Mouse (Mus musculus) heart, embryonic 13.5 days (tissue): Measurements from ENCODE around the gene Sez6l. TPM values are rescaled to one million over a fixed set of nuclear protein-coding genes. Genes with fewer than 3 reads are reported as not detected.
"Not testable (repeated sequence)": the region's sequence is repeated elsewhere in the genome, so short reads cannot be mapped to it uniquely, and the experiment has no call there.

ENCODE experiments used
- ATAC-seq: fragments of 200-750 bp; cut with Nextera tagmentation; 2 replicates; pipeline ENCODE4 v1.8.0; 2017; ENCODE audit warnings: moderate TSS enrichment; ENCODE audit not compliant: insufficient number of reproducible peaks, low FRiP score, low TSS enrichment; ENCODE audit errors: extremely low read depth
- H3K27ac ChIP-seq: fragments of 300-500 bp; sonication (generic); replicated peaks from 2 replicates; pipeline ENCODE4 v1.5.1; 2015; ENCODE audit warnings: moderate library complexity, mild to moderate bottlenecking, inconsistent platforms
- H3K27me3 ChIP-seq: fragments of 300-500 bp; sonication (generic); replicated peaks from 2 replicates; pipeline ENCODE4 v1.6.1; 2015; ENCODE audit warnings: mild to moderate bottlenecking, inconsistent platforms
- H3K36me3 ChIP-seq: fragments of 300-500 bp; sonication (generic); 2 replicates; pipeline ENCODE4 v1.6.1; 2015; ENCODE audit warnings: mild to moderate bottlenecking, inconsistent platforms
- H3K4me1 ChIP-seq: fragments of 300-500 bp; sonication (generic); 2 replicates; pipeline ENCODE4 v1.6.1; 2015; ENCODE audit warnings: inconsistent platforms
- H3K4me2 ChIP-seq: fragments of 300-500 bp; sonication (generic); 2 replicates; pipeline ENCODE4 v1.6.1; 2015; ENCODE audit warnings: inconsistent platforms, mild to moderate bottlenecking, moderate library complexity
- H3K4me3 ChIP-seq: fragments of 300-500 bp; sonication (generic); 2 replicates; pipeline ENCODE4 v1.5.1; 2015; ENCODE audit warnings: moderate library complexity, mild to moderate bottlenecking, inconsistent platforms
- H3K9ac ChIP-seq: fragments of 300-500 bp; sonication (generic); 2 replicates; pipeline ENCODE4 v1.6.1; 2015; ENCODE audit warnings: inconsistent platforms, mild to moderate bottlenecking, moderate library complexity
- H3K9me3 ChIP-seq: fragments of 300-500 bp; sonication (generic); 2 replicates; pipeline ENCODE4 v1.6.1; 2016; ENCODE audit warnings: inconsistent platforms
- WGBS: fragments of 180-500 bp; shearing (Covaris S2); methylation state at CpG from one replicate; pipeline ENCODE4 v1.1.7; 2015; ENCODE audit warnings: mixed read lengths; 5-methylcytosine and 5-hydroxymethylcytosine counted together
- polyA plus RNA-seq: library from polyadenylated mRNA; unstranded; fragments of >200 nt; fragmentation: Nextera tagmentation; extraction: Ambion mirVana; gene quantifications from 2 replicates; pipeline ENCODE4 v1.2.1, GENCODE M21; 2015

Gene Sez6l
- polyA plus RNA-seq, 1 experiment from 2014 or later = 0.33 TPM

DNA sequence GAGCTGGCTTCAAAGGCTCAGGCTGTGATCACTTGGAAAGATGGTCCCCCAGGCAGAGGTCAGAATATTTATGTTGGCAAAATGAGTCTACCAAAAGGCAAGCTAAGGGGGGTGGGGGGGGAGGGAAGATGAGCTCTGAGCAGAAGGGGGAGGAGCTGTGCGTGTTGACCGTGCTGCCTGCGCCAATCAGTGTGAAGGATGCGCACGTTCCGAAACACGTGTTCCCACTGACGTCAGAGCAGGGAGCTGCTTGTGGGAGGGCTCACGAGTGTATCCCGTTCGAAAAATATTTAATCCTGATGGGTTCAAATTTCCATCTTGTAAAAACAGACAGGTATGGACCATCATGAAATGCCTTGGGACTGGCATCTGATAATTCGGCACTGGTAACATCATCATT is 157.4 kb downstream of the Sez6l start:
- H3K9me3 ChIP-seq = no peaks in the 10 kb centered on the region
- peaks cover 85% of the 10 kb centered on the region for H3K27me3 ChIP-seq
- H3K9ac ChIP-seq = no peak overlapping the region
- WGBS = 28% methylated on average over 12 of the region's 12 CpGs
- no peaks in the 10 kb centered on the region for H3K4me1 ChIP-seq
- no peak overlapping the region for H3K27ac ChIP-seq
- no peak for ATAC-seq
- no peaks in the 10 kb centered on the region for H3K36me3 ChIP-seq
- no peak overlapping the region for H3K4me3 ChIP-seq
- H3K4me2 ChIP-seq = no peak overlapping the region

DNA sequence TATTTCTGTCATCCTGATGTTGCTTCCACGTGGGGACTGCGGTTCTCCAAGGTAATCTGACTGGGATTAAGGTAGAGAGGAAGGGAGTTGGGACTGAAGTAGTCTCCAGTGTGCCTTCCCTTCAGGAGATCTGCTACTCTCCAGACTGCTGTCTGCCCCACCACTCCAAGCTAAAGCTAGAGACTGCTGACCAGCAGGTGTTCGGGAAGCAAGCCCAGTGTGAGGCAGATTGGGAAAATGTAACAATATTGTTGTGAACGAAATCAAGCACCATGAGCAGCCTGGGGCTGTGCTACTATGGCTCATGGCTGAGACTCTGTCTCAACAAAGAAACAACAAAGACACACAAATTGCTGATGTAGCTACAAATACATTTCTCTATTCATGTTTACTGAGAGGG is 159.0 kb downstream of the Sez6l start:
- no peak overlapping the region for H3K27ac ChIP-seq
- WGBS = 37% methylated on average over 4 of the region's 4 CpGs
- no peak overlapping the region for H3K4me3 ChIP-seq
- ATAC-seq = no peak
- no peak overlapping the region for H3K4me2 ChIP-seq
- peaks cover 73% of the 10 kb centered on the region for H3K27me3 ChIP-seq
- H3K4me1 ChIP-seq = no peaks in the 10 kb centered on the region
- no peaks in the 10 kb centered on the region for H3K36me3 ChIP-seq
- H3K9me3 ChIP-seq = peaks cover 8% of the 10 kb centered on the region; the same call in 1 of the 2 replicates
- no peak overlapping the region for H3K9ac ChIP-seq

DNA sequence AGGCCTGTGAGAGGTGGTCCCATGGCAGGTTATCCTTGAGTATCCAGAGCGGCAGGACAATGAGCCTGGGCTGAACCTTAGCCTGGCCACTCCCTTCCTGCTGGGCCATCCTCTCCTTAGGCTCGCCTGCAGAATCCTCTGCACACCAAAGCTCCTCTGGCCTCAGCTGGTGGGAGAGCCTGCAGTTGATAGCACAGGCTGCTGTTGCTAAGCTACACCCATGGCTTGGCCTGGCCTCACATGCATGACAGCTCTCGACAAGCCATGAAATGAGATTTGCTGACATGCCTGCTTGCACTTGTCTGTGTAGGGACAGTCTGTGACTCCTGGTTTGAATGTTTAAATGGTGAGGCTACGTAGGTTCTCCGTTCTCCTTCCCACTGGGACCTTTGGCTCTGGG is 160.3 kb downstream of the Sez6l start:
- Histone ChIP-seq H3K4me2 (no peak overlapping the region), H3K9me3 (peaks cover 8% of the 10 kb centered on the region; the same call in 1 of the 2 replicates), H3K4me1 (peaks cover 6% of the 10 kb centered on the region), H3K36me3 (no peaks in the 10 kb centered on the region), H3K9ac (no peak overlapping the region), H3K27ac (no peak overlapping the region), H3K27me3 (peaks cover 73% of the 10 kb centered on the region), H3K4me3 (no peak overlapping the region)
- 58% methylated on average over 5 of the region's 5 CpGs for WGBS
- no peak for ATAC-seq

DNA sequence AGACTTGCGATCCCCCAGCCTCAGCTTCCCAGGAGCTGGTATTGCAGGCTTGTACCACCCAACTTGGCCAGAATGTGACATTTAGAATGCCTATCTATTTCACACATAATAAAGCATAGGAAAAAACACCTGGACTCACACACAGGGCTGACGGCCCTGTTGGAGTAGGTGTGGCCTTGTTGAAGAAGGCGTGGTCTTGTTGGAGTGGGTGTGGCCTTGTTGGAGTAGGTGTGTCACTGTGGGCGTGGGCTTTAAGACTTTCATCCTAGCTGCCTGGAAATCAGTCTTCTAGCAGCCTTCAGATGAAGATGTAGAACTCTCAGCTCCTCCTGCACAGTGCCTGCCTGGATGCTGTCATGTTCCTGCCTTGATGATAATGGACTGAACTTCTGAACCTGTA is 164.2 kb downstream of the Sez6l start:
- not testable (repeated sequence) for H3K4me3 ChIP-seq, H3K9me3 ChIP-seq, H3K36me3 ChIP-seq, H3K4me2 ChIP-seq, ATAC-seq, H3K9ac ChIP-seq, H3K27ac ChIP-seq
- H3K4me1 ChIP-seq = peaks cover 13% of the 10 kb centered on the region
- WGBS = 80% methylated on average over 4 of the region's 4 CpGs
- peaks cover 67% of the 10 kb centered on the region for H3K27me3 ChIP-seq

DNA sequence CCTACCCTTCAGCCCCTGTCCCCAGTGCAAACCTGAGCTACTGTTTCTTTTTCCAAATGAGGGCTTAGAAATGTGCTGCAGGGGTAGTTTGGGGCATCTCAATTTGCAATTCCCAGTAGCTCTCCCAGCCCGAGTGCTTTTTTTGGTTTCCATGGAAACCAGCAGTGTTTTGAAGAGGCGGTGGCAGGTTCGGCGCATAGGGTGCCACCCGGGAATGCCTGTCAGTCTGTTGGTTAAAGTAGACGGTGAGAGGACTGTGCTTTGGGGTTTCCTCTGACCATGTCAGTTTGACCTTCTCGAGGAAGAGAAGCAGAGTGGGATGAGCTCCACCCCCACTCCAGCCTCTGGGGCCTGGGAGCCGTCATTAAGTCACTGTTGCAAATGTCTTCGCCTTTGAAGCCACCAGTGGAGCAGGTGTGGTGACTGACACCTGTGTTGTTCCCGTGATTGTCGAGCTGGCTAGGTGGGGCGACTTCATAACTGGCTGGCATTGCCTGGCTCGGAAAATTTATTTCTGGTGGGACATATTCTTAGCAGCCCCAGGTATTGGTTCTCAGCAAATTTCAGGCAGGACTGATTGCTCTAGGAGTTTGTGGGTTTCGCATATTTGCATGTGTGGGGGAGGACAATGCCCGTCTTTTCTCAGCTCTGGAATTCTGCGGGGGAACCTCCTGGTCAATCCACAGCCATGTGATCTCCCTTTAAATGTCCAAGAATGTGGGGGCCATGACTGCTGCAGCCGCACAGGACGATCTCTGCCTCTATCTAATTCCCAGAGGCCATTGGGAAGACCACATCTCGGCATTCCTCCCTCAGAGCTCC is 165.3 kb downstream of the Sez6l start:
- H3K4me3 ChIP-seq = no peak overlapping the region
- H3K27me3 ChIP-seq = peaks cover 65% of the 10 kb centered on the region
- no peak for ATAC-seq
- peak overlapping the region; percentile 22; the same call in 1 of the 2 replicates for H3K4me2 ChIP-seq
- no peaks in the 10 kb centered on the region for H3K36me3 ChIP-seq
- H3K27ac ChIP-seq = no peak overlapping the region
- H3K4me1 ChIP-seq = peaks cover 13% of the 10 kb centered on the region
- 13% methylated on average over 19 of the region's 19 CpGs for WGBS
- H3K9me3 ChIP-seq = peaks cover 8% of the 10 kb centered on the region; the same call in 1 of the 2 replicates
- H3K9ac ChIP-seq = no peak overlapping the region

DNA sequence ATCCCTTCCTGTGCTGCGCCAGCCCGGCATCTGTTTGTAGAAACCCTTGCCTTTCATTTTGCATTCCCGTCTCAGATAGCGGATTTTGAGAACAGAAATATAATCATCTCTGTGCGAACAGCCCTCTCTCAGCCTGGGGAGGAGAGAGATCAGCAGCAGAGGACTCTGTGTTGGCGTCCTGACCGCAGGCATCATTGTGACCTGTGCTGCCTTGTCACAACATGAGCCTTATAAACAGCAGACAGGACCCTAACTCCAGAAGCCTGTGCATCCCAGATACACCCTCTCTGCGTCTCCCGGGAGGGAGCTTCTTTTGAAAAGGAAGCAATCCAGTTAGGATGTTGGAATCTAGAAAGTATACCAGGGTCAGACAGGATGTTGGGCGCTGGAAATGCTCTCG is 165.9 kb downstream of the Sez6l start:
- Histone ChIP-seq H3K27ac (no peak overlapping the region), H3K9me3 (peaks cover 8% of the 10 kb centered on the region; the same call in 1 of the 2 replicates), H3K27me3 (peaks cover 59% of the 10 kb centered on the region), H3K4me3 (no peak overlapping the region), H3K4me1 (peaks cover 17% of the 10 kb centered on the region), H3K9ac (no peak overlapping the region), H3K36me3 (no peaks in the 10 kb centered on the region), H3K4me2 (no peak overlapping the region)
- WGBS = 36% methylated on average over 11 of the region's 11 CpGs
- no peak for ATAC-seq

DNA sequence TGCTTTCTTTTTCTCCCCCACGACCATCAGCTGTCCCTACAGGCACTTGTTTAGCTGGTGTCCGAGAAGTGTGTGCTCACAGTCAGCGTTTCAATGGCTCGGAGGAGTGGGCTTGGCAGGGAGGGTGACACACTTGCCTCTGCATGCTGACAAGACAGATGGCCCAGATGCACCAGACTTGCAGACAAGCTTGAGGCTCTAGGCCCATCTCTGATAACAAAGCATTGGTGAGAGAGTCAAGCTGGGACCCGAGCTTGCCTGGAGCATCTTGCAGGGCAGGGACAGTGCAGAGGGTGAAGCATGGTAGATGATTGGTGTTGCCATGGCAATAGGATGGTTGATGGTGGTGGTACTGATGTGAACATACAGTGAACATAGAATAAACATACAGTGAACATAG is 167.7 kb downstream of the Sez6l start:
- Histone ChIP-seq H3K27ac (no peak overlapping the region), H3K4me2 (no peak overlapping the region), H3K9me3 (peaks cover 8% of the 10 kb centered on the region; the same call in 1 of the 2 replicates), H3K27me3 (peaks cover 56% of the 10 kb centered on the region), H3K9ac (no peak overlapping the region), H3K4me3 (no peak overlapping the region), H3K4me1 (peaks cover 22% of the 10 kb centered on the region), H3K36me3 (no peaks in the 10 kb centered on the region)
- no peak for ATAC-seq
- 54% methylated on average over 5 of the region's 5 CpGs for WGBS

DNA sequence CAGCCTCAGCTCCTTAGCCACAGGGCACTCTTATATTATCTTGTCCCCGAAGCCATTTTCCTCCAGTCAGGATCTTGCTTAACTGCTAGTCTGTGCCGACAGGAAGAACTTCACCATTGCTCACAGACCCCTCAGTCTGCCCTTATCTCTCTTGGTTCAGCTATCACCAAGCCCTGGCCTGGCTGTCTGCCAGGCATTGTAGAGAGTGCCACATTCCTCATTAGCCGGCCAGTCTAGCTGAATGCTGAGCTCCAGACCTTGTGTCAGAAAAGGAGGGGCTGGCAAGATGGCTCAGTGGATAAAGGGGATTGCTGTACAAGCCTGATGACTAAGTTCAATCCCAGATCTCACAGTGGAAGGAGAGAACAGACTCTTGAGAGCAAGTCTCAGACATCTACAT is 171.0 kb downstream of the Sez6l start:
- Histone ChIP-seq H3K9me3 (no peaks in the 10 kb centered on the region), H3K36me3 (no peaks in the 10 kb centered on the region), H3K27me3 (peaks cover 36% of the 10 kb centered on the region), H3K4me3 (no peak overlapping the region), H3K9ac (no peak overlapping the region), H3K4me2 (no peak overlapping the region), H3K27ac (no peak overlapping the region), H3K4me1 (peaks cover 9% of the 10 kb centered on the region)
- 8% methylated on average over 3 of the region's 3 CpGs for WGBS
- no peak for ATAC-seq

DNA sequence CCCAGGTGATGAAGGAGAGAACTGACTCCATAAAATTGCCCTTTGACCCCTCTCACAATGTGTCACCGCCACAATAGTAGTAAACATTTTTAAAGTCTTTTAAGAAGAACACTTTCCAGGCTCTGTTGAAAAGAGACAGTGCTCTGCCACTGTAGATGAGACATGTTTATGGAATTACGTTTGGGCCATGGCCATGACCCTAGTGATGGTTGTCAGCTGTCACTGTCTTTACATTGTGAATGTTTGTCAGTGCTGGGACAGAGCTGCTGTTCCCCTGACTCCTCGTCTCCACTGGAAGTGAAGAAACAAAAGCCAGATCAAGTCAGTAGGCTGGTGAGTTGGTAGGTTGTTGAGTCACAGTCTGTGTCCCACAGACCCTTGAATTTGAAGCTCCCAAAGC is 174.5 kb downstream of the Sez6l start:
- ATAC-seq = no peak
- Histone ChIP-seq H3K27ac (no peak overlapping the region), H3K4me1 (peaks cover 9% of the 10 kb centered on the region), H3K9ac (no peak overlapping the region), H3K36me3 (no peaks in the 10 kb centered on the region), H3K9me3 (no peaks in the 10 kb centered on the region), H3K4me3 (no peak overlapping the region), H3K4me2 (no peak overlapping the region), H3K27me3 (peaks cover 32% of the 10 kb centered on the region)
- 59% methylated on average over 3 of the region's 3 CpGs for WGBS

DNA sequence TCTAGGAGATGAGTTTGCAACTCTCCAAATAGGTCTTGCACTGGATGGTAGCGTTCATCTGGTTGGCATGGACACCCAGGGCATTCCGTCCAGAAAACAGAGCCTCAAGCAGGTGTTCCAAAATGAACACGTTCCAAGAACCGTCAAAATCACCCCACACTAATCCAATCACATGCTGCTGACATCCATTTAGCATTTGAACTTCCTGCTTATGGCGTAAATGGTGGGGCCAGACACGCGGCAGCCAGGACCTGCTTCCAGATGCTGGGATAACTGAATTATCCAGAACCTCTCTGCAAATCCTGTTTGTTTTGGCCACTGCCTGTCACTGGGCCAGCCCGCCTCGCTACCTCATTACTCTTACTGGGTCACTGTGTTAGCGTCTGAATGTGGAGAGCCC is 177.7 kb downstream of the Sez6l start:
- H3K9ac ChIP-seq = no peak overlapping the region
- H3K27ac ChIP-seq = no peak overlapping the region
- no peak for ATAC-seq
- H3K4me2 ChIP-seq = no peak overlapping the region
- H3K4me1 ChIP-seq = peaks cover 6% of the 10 kb centered on the region
- no peaks in the 10 kb centered on the region for H3K36me3 ChIP-seq
- 56% methylated on average over 10 of the region's 10 CpGs for WGBS
- H3K9me3 ChIP-seq = no peaks in the 10 kb centered on the region
- H3K27me3 ChIP-seq = peaks cover 55% of the 10 kb centered on the region
- H3K4me3 ChIP-seq = no peak overlapping the region

DNA sequence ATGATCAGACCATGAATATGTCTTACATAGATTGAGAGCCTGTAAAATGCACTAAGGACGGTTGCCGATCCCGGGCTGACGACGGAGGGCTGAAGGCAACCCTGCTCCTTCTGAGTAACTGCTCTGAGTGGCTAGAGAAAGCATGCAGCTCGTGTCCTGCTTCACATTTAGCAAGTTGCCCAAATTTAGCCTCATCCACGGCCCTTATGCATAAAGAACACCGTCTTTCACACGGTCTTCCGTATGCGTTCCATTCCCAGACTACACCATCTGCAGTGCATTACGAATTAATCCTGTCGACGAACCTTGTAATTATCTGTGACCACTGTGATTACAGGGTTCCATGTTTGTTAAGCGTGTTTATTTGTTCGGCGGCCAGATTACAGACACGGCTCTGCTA is 180.9 kb downstream of the Sez6l start:
- WGBS = 75% methylated on average over 18 of the region's 18 CpGs

More for the DNA sequence above, 180.9 kb downstream of the Sez6l start:
- H3K36me3 ChIP-seq = no peaks in the 10 kb centered on the region
- H3K9ac ChIP-seq = no peak overlapping the region
- no peak overlapping the region for H3K4me2 ChIP-seq
- no peaks in the 10 kb centered on the region for H3K9me3 ChIP-seq
- no peak overlapping the region for H3K27ac ChIP-seq
- ATAC-seq = no peak
- H3K4me3 ChIP-seq = no peak overlapping the region
- peaks cover 9% of the 10 kb centered on the region for H3K4me1 ChIP-seq
- H3K27me3 ChIP-seq = peaks cover 84% of the 10 kb centered on the region
